Mouse (Mus musculus) E14TG2a.4 (cell line): ENCODE measurements around the gene Mrpl4.
"Not testable (repeated sequence)": the region's sequence is repeated elsewhere in the genome, so short reads cannot be mapped to it uniquely, and the experiment has no call there.

ENCODE experiments used
- H3K27me3 ChIP-seq: 2 replicates; pipeline ENCODE4 v1.6.1; 2014; ENCODE audit warnings: low read length, control low read depth; ENCODE audit not compliant: insufficient read depth
- H3K36me3 ChIP-seq: 2 replicates; pipeline ENCODE4 v1.6.1; 2014; ENCODE audit warnings: low read length, control low read depth; ENCODE audit not compliant: insufficient read depth
- H3K4me1 ChIP-seq: replicated peaks from 2 replicates; pipeline ENCODE4 v1.6.1; 2014; ENCODE audit warnings: low read depth, low read length, control low read depth
- H3K4me3 ChIP-seq: replicated peaks from 2 replicates; pipeline ENCODE4 v1.5.1; 2014; ENCODE audit warnings: mild to moderate bottlenecking, low read length
- H3K9me3 ChIP-seq: 2 replicates; pipeline ENCODE4 v1.6.1; 2014; ENCODE audit warnings: low read length, control low read depth
- CTCF ChIP-seq: conservative IDR thresholded peaks from 2 replicates; pipeline ENCODE4 v1.5.1; 2014; ENCODE audit warnings: low read length
- NANOG ChIP-seq: IDR thresholded peaks from 2 replicates; pipeline ENCODE4 v1.6.1; 2014; ENCODE audit warnings: borderline replicate concordance, low read length, mixed read lengths
- POU5F1 ChIP-seq: IDR thresholded peaks from 2 replicates; pipeline ENCODE4 v1.6.1; 2014; ENCODE audit warnings: low read length, borderline replicate concordance

The Mrpl4 gene

DNA sequence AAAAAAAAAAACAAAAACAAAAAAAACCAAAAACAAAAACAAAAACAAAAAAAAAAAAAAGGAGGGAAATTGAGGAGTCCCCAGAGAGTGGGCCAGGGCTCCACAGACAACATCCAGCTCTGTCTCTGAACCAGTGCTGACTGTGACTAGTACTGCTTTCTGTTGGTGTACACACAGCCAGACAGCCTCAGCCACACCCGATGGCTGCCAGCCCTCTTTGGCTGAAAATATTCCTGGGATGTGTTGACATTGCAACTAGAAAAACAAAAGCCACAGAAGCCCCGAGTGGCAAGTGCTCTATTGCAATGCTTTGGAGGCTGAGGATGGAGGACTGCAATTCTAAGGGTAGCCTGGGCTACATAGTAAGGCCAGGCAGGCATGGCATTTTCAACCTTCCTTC, 7.8 kb downstream of the Mrpl4 start:
- Histone ChIP-seq H3K27me3 (no peaks in the 10 kb centered on the region), H3K4me3 (no peak overlapping the region), H3K4me1 (peaks cover 55% of the 10 kb centered on the region), H3K36me3 (peaks cover 44% of the 10 kb centered on the region), H3K9me3 (no peaks in the 10 kb centered on the region)
- TF ChIP-seq NANOG, result no peak
- TF ChIP-seq CTCF, result no peak
- TF ChIP-seq POU5F1, result no peak

DNA sequence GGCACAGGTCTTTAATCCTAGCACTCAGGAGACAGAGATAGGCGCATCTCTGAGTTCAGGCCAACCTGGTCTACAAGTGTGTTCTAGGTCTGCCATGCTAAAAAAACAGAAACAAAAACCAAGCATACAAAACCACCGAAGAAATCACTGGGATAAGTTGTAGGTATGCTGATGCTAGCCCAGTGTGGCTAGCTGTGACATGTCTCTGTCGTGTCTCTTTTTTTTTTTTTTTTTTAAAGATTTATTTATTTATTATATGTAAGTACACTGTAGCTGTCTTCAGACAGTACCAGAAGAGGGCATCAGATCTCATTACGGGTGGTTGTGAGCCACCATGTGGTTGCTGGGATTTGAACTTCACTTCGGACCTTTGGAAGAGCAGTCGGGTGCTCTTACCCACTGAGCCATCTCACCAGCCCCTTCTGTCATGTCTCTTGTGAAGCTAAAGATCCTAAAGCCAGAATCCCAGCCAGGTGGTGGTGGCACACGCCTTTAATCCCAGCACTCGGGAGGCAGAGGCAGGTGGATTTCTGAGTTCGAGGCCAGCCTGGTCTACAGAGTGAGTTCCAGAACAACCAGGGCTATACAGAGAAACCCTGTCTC, 8.5 kb downstream of the Mrpl4 start:
- not testable (repeated sequence) for H3K4me3 ChIP-seq, H3K9me3 ChIP-seq, H3K27me3 ChIP-seq
- H3K4me1 ChIP-seq, result peaks cover 57% of the 10 kb centered on the region
- H3K36me3 ChIP-seq, result peaks cover 37% of the 10 kb centered on the region

DNA sequence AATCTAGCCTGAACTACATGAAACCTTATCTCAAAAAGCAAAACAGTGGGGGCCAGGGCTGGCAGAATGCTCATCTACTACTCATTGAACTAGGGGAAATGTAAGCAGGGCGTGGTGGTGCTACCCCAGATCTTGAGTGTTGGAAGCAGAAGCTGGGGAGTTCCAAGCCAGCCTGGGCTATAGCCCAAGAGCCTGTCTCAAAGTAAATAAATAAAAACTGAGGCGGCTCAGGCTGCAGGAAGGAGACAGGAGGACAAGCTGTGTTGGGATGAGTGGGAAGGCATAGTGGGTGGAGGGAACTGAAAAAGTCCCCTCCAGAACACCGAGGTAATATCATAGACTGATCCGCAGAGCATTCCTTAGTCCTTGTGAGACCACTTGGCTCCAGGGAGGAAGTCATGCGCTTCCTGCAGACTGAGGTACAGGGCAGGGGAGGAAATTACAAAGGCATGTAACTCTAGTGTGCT, 9.3 kb downstream of the Mrpl4 start:
- no peaks in the 10 kb centered on the region for H3K9me3 ChIP-seq
- TF ChIP-seq POU5F1 (no peak), CTCF (no peak), NANOG (no peak)
- no peaks in the 10 kb centered on the region for H3K27me3 ChIP-seq
- peaks cover 30% of the 10 kb centered on the region for H3K36me3 ChIP-seq
- H3K4me3 ChIP-seq, result no peak overlapping the region
- peaks cover 55% of the 10 kb centered on the region for H3K4me1 ChIP-seq

DNA sequence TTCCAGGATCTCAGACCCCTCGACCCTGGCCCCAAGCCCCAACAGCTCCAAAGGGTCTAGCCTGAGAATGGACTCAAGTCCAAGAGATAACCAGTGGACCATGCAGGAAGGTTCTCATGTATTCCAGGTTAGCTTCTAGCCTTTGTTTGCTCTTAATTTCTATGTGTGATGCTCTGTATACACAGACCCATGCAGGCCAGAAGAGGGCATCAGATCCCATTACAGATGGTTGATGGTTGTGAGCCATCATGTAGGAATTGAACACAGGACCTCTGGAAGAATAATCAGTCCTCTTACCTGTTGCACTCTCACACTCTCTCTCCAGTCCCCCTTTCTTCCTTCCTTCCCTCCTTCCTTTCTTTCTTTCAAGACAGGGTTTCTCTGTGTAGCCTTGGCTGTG, 9.8 kb downstream of the Mrpl4 start:
- TF ChIP-seq CTCF (no peak), NANOG (no peak), POU5F1 (no peak)
- H3K27me3 ChIP-seq, result no peaks in the 10 kb centered on the region
- no peak overlapping the region for H3K4me3 ChIP-seq
- H3K36me3 ChIP-seq, result peaks cover 30% of the 10 kb centered on the region
- no peaks in the 10 kb centered on the region for H3K9me3 ChIP-seq
- peaks cover 57% of the 10 kb centered on the region for H3K4me1 ChIP-seq

DNA sequence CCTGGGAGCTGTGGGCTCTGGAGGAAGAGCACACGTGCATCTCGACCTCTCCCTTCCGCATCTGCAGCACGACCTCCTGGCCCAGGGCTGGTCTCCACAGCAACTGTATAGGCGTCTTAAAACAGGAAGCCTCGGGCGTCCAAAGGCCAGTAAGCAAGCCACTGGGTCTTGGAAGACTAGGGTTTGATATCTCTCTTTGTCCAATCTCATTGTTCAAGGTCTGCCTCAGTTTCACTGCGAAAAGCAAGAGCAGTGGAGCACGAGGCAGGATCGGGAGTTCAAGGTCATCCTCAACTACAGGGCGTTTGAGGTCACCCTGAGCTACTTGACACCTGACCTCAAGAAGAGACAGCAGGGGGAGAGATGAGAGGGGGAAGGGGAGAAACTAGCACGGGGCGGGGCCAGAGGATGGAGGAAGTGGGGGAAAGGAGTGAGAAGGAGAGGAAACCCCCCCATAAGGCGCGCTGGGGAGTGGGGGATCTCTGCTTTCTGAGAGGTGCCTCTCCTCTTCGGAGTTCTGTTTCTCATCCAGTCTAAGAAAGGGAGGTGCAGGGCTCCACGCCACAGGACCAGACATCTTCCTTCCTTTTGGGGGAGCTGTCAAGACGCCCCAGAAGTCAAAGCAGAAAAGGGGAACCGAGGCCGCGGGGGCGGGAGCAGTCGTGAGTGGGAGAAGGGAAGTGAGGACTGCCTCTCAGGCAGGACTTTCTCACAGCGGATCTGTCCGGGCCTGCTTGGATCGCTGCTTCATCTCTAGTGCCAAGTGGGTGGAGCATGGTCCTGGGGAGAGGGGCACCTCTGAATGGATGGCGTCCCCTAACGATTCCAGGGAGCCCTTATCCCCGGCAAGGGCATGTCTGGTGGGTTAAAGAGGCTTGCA, 12.4 kb downstream of the Mrpl4 start:
- peaks cover 29% of the 10 kb centered on the region for H3K36me3 ChIP-seq
- TF ChIP-seq CTCF (no peak), POU5F1 (no peak), NANOG (peak; percentile 43; the same call in 1 of the 2 replicates)
- H3K27me3 ChIP-seq, result no peaks in the 10 kb centered on the region
- peak overlapping the region; percentile 89 for H3K4me3 ChIP-seq
- no peaks in the 10 kb centered on the region for H3K9me3 ChIP-seq
- H3K4me1 ChIP-seq, result peaks cover 69% of the 10 kb centered on the region

DNA sequence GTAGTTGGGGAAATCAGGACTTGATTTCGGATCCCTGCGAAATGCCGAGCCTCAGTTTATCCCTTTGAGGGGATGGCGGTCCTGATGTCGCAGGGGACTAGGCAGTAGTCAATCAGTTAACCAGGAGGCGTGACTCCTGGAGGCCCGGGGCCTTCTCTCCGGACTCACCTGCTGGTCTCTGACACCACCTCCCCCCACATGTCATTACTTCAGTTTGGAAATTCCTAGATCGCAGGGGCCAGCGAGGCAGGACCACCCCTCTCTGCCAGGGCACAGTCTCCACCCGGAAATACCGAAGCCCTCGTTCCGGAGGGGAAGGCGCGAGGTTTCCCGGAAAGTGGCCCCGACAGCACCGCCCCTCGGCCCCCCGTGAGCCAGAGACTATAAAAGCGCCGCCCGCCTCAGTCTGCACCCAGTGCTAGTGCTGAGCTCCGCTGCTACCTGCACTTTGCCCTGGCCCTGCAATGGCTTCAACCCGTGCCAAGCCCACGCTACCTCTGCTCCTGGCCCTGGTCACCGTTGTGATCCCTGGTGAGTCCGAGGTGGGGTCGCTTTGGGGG, 13.1 kb downstream of the Mrpl4 start, which contains the start of gene Icam1:
Icam1 (plus strand) TSS at position 415 of the 560 bp plus-strand sequence.
- H3K36me3 ChIP-seq, result peaks cover 36% of the 10 kb centered on the region
- no peak for TF ChIP-seq CTCF
- TF ChIP-seq POU5F1, result no peak
- no peak for TF ChIP-seq NANOG
- peaks cover 71% of the 10 kb centered on the region for H3K4me1 ChIP-seq
- no peaks in the 10 kb centered on the region for H3K9me3 ChIP-seq
- no peaks in the 10 kb centered on the region for H3K27me3 ChIP-seq
- H3K4me3 ChIP-seq, result peak within 1 kb of the TSS; percentile 89

DNA sequence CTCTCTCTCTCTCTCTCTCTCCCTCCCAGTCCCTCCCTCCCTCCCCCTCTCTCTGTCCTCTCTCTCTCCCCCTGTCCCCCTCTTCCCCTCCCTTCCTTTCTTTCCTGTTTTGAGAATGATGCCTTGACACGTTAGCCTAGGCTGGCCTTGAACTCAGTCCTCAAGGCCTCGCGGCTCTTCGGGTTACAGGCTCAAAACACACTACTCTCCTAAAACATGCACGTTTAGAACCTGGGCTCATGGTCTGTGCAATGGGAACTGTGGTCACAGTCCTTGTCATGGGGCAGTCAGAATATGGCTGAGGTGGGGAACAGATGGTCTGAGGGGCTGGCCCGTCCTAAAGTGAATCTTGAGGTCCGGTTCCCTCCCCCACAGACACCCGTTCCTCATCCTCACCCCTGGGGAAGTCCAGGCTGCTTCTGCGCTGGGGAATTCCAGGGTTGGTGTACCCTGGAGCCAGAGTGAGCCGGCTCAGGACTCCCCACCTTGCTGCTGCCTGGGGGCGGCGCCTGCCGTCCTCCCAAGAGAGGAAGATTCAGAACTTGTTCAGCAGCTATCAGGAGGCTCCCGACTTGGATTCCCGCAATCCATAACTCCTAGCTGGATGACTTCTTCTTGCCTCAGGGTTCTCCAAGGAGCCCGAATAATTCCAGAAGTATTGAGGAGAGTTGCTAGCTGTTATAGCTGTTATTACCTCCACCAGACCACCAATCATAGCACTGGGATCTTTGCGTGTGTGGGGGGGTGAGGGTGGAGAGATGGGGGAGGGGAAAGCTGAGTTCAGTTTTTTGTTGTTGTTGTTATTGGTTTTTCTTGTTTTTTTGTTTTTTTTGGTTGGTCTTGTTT, 14.0 kb downstream of the Mrpl4 start:
- H3K27me3 ChIP-seq, result no peaks in the 10 kb centered on the region
- TF ChIP-seq POU5F1 (no peak), CTCF (no peak), NANOG (no peak)

DNA sequence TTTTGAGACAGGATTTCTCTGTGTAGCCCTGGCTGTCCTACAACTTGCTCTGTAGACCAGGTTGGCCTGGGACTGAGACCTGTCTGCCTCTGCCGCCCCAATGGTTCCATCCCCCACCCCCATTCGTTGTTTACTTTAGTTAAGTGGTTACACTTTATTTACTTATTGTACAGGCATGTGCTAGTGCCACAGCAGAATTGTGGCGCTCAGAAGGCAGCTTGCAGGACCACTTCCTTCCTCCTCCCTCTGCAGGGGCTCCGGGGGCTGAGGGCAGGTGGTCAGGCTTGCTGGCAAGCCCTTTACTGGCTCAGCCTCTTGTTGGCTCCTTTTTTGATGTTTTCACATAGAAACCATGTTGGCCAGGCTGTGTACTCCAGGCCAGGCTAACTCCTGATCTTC, 14.6 kb downstream of the Mrpl4 start:
- H3K4me1 ChIP-seq, result peaks cover 74% of the 10 kb centered on the region
- H3K9me3 ChIP-seq, result no peaks in the 10 kb centered on the region
- peaks cover 52% of the 10 kb centered on the region for H3K36me3 ChIP-seq
- H3K27me3 ChIP-seq, result no peaks in the 10 kb centered on the region
- H3K4me3 ChIP-seq, result peak overlapping the region; percentile 89
- TF ChIP-seq NANOG (no peak), CTCF (no peak), POU5F1 (no peak)

More for the DNA sequence above, 14.0 kb downstream of the Mrpl4 start:
- peaks cover 45% of the 10 kb centered on the region for H3K36me3 ChIP-seq
- peaks cover 74% of the 10 kb centered on the region for H3K4me1 ChIP-seq
- peak overlapping the region; percentile 89 for H3K4me3 ChIP-seq
- H3K9me3 ChIP-seq, result no peaks in the 10 kb centered on the region
